Mouse (Mus musculus) adipocyte (in vitro differentiated cells): ENCODE results near the gene Diras1.

Experiments used
- DNase-seq: peaks from one replicate; pipeline ENCODE4 v3.0.0-alpha.2; 2016; ENCODE audit warnings: low spot score

The Diras1 gene

GRCm38 (mm10) chr10:81028219-81028618 lies 2.8 kb upstream of the Diras1 start:
- DNase-seq: no peak

- peak; percentile 69 for DNase-seq
Measured at GRCm38 (mm10) chr10:81027331-81027730, 1.9 kb upstream of the Diras1 start.

DNA sequence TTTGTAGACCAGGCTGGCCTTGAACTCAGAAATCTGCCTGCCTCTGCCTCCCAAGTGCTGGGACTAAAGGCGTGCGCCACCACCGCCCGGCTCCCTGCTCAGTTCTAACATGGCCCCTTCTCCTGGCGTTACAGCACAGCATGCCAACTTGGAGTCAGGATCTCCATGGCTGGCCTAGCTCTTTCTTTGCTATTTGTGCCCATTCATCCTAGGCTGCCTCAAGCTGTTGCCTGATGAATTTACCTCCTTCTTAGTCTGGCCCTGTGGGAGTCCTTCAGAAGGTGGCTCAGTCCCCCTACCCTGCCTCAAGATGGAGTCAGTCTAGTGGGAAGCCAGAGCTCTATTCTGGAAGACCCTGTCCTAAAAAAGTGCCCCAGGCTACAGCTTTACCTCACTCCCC lies 1.4 kb upstream of the Diras1 start:
- DNase-seq: no peak

DNA sequence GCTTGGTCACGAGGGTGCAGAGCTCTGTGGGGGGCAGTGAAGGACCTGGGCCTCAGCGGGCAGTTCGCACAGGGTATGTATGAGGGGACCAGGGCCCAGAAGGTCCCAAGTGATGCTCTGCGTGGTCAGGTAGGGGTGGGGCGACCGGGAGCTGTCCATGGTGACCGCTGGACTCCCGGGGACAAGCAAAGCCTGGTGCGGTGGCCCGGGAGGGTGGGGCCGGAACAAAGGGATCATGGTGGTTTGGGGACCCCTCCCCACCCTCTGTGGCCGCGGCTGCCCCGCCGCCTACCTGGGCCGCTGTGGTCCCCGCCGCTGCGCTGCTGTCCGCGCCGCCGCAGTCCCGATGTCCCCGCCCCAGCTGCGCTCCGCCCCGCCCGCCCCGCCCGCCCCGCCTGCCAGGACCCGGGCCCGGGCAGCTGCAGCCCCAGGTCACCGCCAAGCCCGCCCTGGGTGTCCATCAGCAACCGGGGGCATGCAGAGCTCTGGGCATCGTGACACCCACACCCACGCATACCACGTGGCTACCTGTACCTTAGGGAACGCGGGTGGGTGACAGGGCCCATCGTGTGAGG lies 328 bp downstream of the Diras1 start:
- no peak for DNase-seq

GRCm38 (mm10) chr10:81024346-81024937 lies 1.0 kb downstream of the Diras1 start:
- DNase-seq: no peak

DNA sequence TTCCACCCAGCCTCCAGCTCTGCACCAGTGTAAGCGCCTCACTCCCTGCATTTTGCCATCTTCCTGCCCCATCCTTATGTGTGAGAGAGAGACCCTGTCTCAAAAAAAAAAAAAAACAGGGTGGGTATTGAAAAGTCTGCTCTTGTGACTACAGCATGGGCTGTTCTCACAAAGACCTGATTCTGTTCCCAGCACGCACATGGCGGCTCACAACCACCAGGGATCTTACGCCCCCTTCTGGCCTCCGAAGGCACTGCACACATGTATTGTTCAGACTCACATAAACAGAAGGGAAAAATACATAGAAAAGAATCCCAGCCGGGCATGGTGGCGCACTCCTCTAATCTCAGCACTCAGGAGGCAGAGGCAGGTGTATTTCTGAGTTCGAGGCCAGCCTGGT lies 2.7 kb downstream of the Diras1 start:
- no peak for DNase-seq

DNA sequence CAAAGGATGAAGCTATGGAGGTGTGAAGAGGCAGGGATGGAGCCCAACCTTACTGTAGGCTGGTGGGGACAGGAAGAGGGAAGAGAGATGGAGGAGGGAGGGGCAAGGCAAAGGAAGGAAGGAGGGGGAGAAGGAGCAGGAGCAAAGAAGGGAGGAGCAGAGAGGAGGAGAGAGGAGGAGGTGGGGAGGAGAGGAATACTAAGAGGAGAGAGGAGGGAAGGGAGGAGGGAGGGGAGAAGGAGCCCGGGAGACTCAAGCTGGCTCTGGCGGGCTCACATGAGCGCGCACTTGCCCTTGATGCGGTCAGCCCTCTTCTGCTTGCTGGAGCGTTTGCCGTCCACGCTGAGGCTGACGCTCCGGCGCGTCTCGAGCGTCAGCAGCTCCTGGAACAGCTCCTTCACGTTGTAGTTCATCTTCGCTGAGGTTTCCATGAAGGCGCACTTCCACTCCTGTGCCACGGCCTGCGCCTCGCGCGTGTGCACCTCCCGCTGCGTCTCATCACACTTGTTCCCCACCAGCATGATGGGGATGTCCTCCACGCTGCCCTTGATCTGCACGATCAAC lies 3.8 kb downstream of the Diras1 start:
- no peak for DNase-seq

DNA sequence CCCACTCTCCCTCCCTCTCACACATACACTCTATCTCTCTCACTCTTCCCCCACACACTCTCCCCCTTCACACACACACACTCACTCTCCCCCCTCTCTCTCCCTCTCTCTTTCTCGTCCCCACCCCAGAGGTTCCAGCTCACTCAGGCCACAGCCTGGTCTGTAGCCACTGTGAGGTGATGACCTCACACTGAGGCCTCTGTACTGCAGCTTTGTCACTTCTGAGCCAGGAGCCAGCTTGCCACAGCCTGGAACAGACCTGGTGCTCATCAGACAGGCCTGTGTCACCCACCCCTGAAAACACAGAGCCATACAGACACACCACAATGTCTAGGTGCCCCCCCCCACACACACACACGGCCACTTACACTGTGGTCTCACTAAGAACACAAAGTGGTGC lies 5.3 kb downstream of the Diras1 start:
- peak; percentile 18 for DNase-seq

DNA sequence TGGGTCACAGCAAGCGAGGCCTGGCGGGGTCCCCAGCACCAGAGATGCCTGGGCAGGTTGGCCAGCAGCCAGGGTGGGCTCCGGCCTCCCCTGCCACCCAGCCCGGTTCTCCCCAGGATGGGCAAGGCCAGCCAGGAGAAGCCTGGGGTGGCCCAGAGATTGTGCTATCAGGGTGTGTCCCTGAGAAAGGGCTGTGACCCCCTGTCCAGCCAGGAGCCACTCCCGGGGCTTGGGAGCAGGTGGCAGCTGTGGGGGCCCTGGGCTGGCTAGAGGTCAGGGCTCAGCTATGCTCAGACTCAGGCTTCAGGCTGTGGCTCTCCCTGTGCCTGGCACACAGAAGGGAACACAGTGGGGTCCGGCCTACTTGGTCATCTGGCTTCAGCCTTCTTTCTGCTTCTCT lies 5.8 kb downstream of the Diras1 start:
- no peak for DNase-seq

DNA sequence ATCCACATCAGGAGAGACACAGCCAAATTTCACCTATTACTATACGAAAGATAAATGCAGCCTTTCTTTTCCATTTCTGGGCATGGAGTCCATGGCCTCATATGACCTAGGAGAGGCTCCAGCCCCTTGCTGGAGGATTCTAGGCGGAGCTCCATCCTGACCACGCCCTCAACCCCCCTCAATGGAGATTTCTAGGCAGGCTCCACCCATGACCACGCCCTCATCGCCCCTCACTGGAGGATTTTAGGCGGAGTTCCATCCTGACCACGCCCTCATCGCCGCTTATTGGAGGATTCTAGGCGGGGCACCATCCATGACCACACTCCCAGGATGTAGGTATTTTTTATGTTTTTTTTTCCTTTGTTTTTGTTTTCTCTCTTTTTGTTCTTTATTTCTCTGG lies 7.1 kb downstream of the Diras1 start:
- DNase-seq: no peak

GRCm38 (mm10) chr10:81016645-81017044 lies 8.8 kb downstream of the Diras1 start:
- peak; percentile 57 for DNase-seq

- DNase-seq: no peak
Measured at GRCm38 (mm10) chr10:81015666-81016065, 9.8 kb downstream of the Diras1 start.

DNA sequence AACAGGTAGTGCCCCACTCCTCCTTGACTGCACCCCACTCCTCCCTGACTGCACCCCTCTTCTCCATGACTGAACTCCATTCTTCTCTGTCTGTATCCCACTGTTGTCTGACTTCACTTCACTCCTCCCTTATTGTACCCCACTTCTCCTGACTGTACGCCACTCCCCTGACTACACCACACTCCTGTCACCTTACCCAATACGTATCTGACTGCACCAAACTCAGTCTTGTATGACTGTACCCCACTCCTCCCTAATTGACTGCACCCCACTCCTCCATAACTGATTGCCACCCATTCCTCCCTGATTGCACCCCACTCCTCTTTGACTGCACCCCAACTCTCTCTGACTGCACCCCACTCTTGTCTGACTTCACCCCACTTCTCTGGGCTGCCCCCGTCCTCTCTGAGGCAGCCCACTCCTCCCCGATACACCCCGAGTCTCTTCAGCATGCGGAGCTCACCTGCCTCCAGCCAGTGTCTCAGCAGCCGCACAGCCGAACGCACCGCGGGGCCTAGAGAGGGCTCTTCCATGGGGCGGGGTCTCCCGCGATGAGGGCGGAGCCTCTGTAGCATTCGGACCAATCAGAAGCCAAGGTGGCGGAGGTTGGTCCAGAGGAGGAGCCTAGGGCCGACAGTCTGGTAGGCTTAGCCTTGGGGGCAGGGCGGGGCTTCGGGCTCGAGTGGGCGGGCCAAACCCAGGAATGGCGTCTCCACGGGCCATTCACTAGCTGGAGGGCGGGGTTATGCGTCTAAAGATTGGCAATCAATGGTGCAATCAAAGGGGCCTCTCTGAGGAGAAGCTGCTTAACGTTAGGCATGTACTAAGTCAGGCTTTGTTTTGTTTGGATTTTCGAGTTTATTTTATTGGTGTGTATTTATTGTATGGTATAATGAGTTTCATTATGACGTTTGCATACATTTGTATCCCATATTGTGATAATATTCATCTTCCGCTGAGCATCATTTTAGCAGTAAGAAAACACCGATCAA lies 10.8 kb downstream of the Diras1 start, which contains the start of gene Gng7:
TSS of gene Gng7 (minus strand) at position 553 of the 992 bp plus-strand sequence.
- DNase-seq: peak; percentile 52

DNA sequence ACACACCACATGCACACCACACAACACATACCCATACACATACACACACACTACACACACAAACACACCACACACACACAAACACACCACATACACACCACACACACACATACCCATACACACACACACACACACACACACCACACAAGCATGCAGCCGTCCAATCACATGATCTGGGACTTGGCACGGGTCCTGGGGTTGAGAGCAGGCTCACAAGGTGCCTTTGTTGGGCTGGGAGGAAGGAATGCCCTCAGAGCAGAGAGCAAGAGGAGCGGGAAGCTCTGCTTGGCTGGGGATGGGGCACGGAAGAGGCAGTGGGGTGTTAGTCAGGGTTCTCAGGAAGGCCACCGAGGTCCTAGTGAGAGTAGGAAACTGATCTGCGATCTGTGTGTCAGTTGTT lies 14.6 kb downstream of the Diras1 start:
- DNase-seq: no peak

- no peak for DNase-seq
Measured at GRCm38 (mm10) chr10:81007240-81007639, 18.2 kb downstream of the Diras1 start.

- no peak for DNase-seq
Measured at GRCm38 (mm10) chr10:81006005-81006677, 19.3 kb downstream of the Diras1 start.

GRCm38 (mm10) chr10:81001161-81001560 lies 24.3 kb downstream of the Diras1 start:
- no peak for DNase-seq

- no peak for DNase-seq
Measured at GRCm38 (mm10) chr10:81000197-81001062, 25.0 kb downstream of the Diras1 start.

- peak; percentile 79 for DNase-seq
Measured at GRCm38 (mm10) chr10:80999362-81000196, 25.9 kb downstream of the Diras1 start.

GRCm38 (mm10) chr10:80998778-80999177 lies 26.7 kb downstream of the Diras1 start:
- peak; percentile 25 for DNase-seq
